ENCODE assay signal across 8 mouse cellular contexts in genomic region chr19:8569453-8569863, GRCm38 (mm10). TPM values are rescaled to one million over a fixed set of nuclear protein-coding genes. Genes with fewer than 3 reads are reported as not detected.
A peak's percentile ranks its signal among the peaks of the same experiment; 100 is the strongest.
DNase-seq lines count a peak whose midpoint lies in the region; ATAC-seq and TF ChIP-seq lines count a peak whose summit lies in the region.

No protein-coding gene starts in this region.

- TF ChIP-seq POLR2A in cerebellum, adult 2 months (IDR thresholded peaks at IDR 0.05; ENCODE audit: borderline replicate concordance, insufficient read depth, low read length), result no peak
- TF ChIP-seq POLR2A in CH12.LX (IDR thresholded peaks at IDR 0.05; ENCODE audit: low read depth, low read length), result no peak
- TF ChIP-seq POLR2A in embryonic fibroblast, embryonic 13.5 days (IDR thresholded peaks at IDR 0.05; ENCODE audit: low read depth, low read length), result no peak

- no peak overlapping the region for H3K4me2 ChIP-seq in CH12.LX (ENCODE audit: insufficient read depth, low read depth, poor library complexity, severe bottlenecking)
- peak overlapping the region; percentile 69 for H3K4me2 ChIP-seq in hindbrain, embryonic 16.5 days (ENCODE audit: low read length)
- H3K4me2 ChIP-seq in liver, embryonic 12.5 days, result peak overlapping the region; percentile 45

- H3K79me2 ChIP-seq in CH12.LX (replicated peaks; ENCODE audit: control insufficient read depth, extremely low read depth, insufficient read depth, poor library complexity, severe bottlenecking), result no peaks in the 10 kb centered on the region

- no peaks in the 10 kb centered on the region for H3K27me3 ChIP-seq in cerebellum, adult 2 months (ENCODE audit: control insufficient read depth, insufficient read depth, low read length)
- H3K27me3 ChIP-seq in CH12.LX (replicated peaks), result no peaks in the 10 kb centered on the region
- H3K27me3 ChIP-seq in hindbrain, embryonic 16.5 days (replicated peaks; ENCODE audit: control insufficient read depth, insufficient read depth, low read length), result no peaks in the 10 kb centered on the region
- H3K27me3 ChIP-seq in liver, embryonic 12.5 days (replicated peaks), result no peaks in the 10 kb centered on the region; the same call in 1 of the 2 replicates

- peak; percentile 60 for ATAC-seq in hindbrain, embryonic 16.5 days
- ATAC-seq in liver, embryonic 12.5 days, result no peak

- peak; percentile 42; the same call in 1 of the 2 replicates for TF ChIP-seq CTCF in cerebellum, adult 2 months (IDR thresholded peaks at IDR 0.05; ENCODE audit: borderline replicate concordance, insufficient read depth, low read depth, low read length)
- TF ChIP-seq CTCF in CH12.LX (conservative IDR thresholded peaks at IDR 0.05 in 1 of 2, IDR thresholded peaks at IDR 0.05 in 1 of 2; ENCODE audit: low read depth in 2 of 2, low read length in 2 of 2), result peak in 1 of 2 experiments; percentile 27; a peak in 2 of 4 replicates
- TF ChIP-seq CTCF in embryonic fibroblast, embryonic 13.5 days (IDR thresholded peaks at IDR 0.05; ENCODE audit: borderline replicate concordance, insufficient read depth, low read length), result 0 out of 2 replicates have a peak, but pooled peaks have one; percentile 19

- in situ Hi-C loops in CH12.LX (cut with MboI; ENCODE audit: low pct_ligation_motif_present, low pct_unique_long_range_greater_than_20kb, low sequenced_read_pairs), result loop anchor here (5.0 kb wide), 1 partner anchor 118 kb away; no protein-coding TSS in a partner anchor

- peak; percentile 8 for TF ChIP-seq RAD21 in CH12.LX (IDR thresholded peaks at IDR 0.05; ENCODE audit: low read depth, low read length)

- no peaks in the 10 kb centered on the region for H3K9me3 ChIP-seq in CH12.LX (replicated peaks; ENCODE audit: low read length)
- H3K9me3 ChIP-seq in hindbrain, embryonic 16.5 days (ENCODE audit: control insufficient read depth, low read length), result no peaks in the 10 kb centered on the region
- no peaks in the 10 kb centered on the region for H3K9me3 ChIP-seq in liver, embryonic 12.5 days (replicated peaks)

- no peak overlapping the region for H3K9ac ChIP-seq in CH12.LX (ENCODE audit: insufficient read depth, low read depth)
- H3K9ac ChIP-seq in hindbrain, embryonic 16.5 days (ENCODE audit: low read depth, low read length), result peak overlapping the region; percentile 53
- no peak overlapping the region for H3K9ac ChIP-seq in liver, embryonic 12.5 days

- no peak overlapping the region for H3K27ac ChIP-seq in cerebellum, adult 2 months (ENCODE audit: insufficient read depth, low read length)
- no peak overlapping the region for H3K27ac ChIP-seq in CH12.LX (ENCODE audit: insufficient read depth, low read depth)
- no peak overlapping the region for H3K27ac ChIP-seq in embryonic fibroblast, embryonic 13.5 days (ENCODE audit: insufficient read depth, low read length)
- H3K27ac ChIP-seq in hindbrain, embryonic 16.5 days (ENCODE audit: low read depth, low read length), result no peak overlapping the region
- no peak overlapping the region for H3K27ac ChIP-seq in liver, embryonic 12.5 days

- dilution Hi-C loops in CH12.LX (cut with MboI; ENCODE audit: extremely low pct_ligation_motif_present, extremely low pct_unique_long_range_greater_than_20kb, low sequenced_read_pairs), result no loop called here

- H3K4me3 ChIP-seq in cerebellum, adult 2 months (replicated peaks; ENCODE audit: insufficient read depth, low read depth, low read length), result no peak overlapping the region
- H3K4me3 ChIP-seq in CH12.LX (replicated peaks in 1 of 3; ENCODE audit: low read depth in 2 of 3, low read length in 2 of 3, poor library complexity in 1 of 3), result no peak overlapping the region
- no peak overlapping the region for H3K4me3 ChIP-seq in embryonic fibroblast, embryonic 13.5 days (ENCODE audit: insufficient read depth, low read length)
- H3K4me3 ChIP-seq in hindbrain, embryonic 16.5 days (ENCODE audit: low read length), result peak overlapping the region; percentile 38
- H3K4me3 ChIP-seq in liver, embryonic 12.5 days, result no peak overlapping the region

- TF ChIP-seq EP300 in CH12.LX (IDR thresholded peaks at IDR 0.05; ENCODE audit: low read length), result no peak

- H3K4me1 ChIP-seq in cerebellum, adult 2 months (ENCODE audit: control insufficient read depth, insufficient read depth, low read length), result no peaks in the 10 kb centered on the region
- no peaks in the 10 kb centered on the region for H3K4me1 ChIP-seq in CH12.LX (ENCODE audit: control insufficient read depth in 1 of 2, insufficient read depth in 2 of 2)
- no peaks in the 10 kb centered on the region; the same call in 1 of the 2 replicates for H3K4me1 ChIP-seq in embryonic fibroblast, embryonic 13.5 days (ENCODE audit: control insufficient read depth, insufficient read depth, low read length)
- H3K4me1 ChIP-seq in hindbrain, embryonic 16.5 days (ENCODE audit: control insufficient read depth, insufficient read depth, low read depth, low read length), result 0 out of 2 replicates have a peak, but pooled peaks cover 3% of the 10 kb centered on the region
- peaks cover 16% of the 10 kb centered on the region for H3K4me1 ChIP-seq in liver, embryonic 12.5 days

- no peaks in the 10 kb centered on the region for H3K36me3 ChIP-seq in CH12.LX (replicated peaks in 1 of 2; ENCODE audit: control insufficient read depth in 1 of 2, insufficient read depth in 1 of 2, low read length in 1 of 2)
- no peaks in the 10 kb centered on the region for H3K36me3 ChIP-seq in hindbrain, embryonic 16.5 days (ENCODE audit: control insufficient read depth, insufficient read depth, low read length)
- H3K36me3 ChIP-seq in liver, embryonic 12.5 days, result no peaks in the 10 kb centered on the region

- no peak for DNase-seq in cerebellum, adult 2 months
- no peak for DNase-seq in cerebellum, adult 11-12 months
- DNase-seq in CH12.LX (ENCODE audit: extremely low read depth), result no peak
- peak; percentile 71 for DNase-seq in retina, postnatal 1 day
- DNase-seq in urinary bladder, adult 2 months (ENCODE audit: low spot score), result no peak

- WGBS in cerebellum, adult 2 months, result 4% methylated on average over 14 of the region's 14 CpGs
- 5% methylated on average over 14 of the region's 14 CpGs for WGBS in hindbrain, embryonic 16.5 days
- 11% methylated on average over 14 of the region's 14 CpGs for WGBS in liver, embryonic 12.5 days (ENCODE audit: insufficient replicate concordance)

TF ChIP-seq in CH12.LX, 34 proteins besides CTCF, POLR2A, EP300 and RAD21:
- TF ChIP-seq POLR2AphosphoS2 (IDR thresholded peaks at IDR 0.05; ENCODE audit: low read depth, low read length), result no peak
- TF ChIP-seq PAX5 (IDR thresholded peaks at IDR 0.05; ENCODE audit: low read length), result no peak
- TF ChIP-seq ZMIZ1 (IDR thresholded peaks at IDR 0.05; ENCODE audit: low read depth, low read length), result no peak
- TF ChIP-seq SMC3 (IDR thresholded peaks at IDR 0.05; ENCODE audit: low read depth, low read length), result peak; percentile 6; the same call in 1 of the 2 replicates
- TF ChIP-seq NRF1 (IDR thresholded peaks at IDR 0.05; ENCODE audit: low read depth, low read length), result no peak
- no peak for TF ChIP-seq SIN3A (IDR thresholded peaks at IDR 0.05; ENCODE audit: low read length)
- TF ChIP-seq JUND (conservative IDR thresholded peaks at IDR 0.05; ENCODE audit: low read depth, low read length), result no peak

RNA-seq across cellular contexts. Expression of gene Slc22a8, which starts 21.6 kb away (rescaled TPM):
- polyA plus RNA-seq in cerebellum, adult 2 months (2012; rRNA removed), result 18.2 and 19.1 TPM in 2 replicates
- total RNA-seq in CH12.LX (2012; rRNA removed) (not detected in 2 replicates), CH12.LX (2014; rRNA removed) (not detected in 2 replicates)
- not detected in 2 replicates for polyA plus RNA-seq in CH12.LX (2012; ENCODE audit: insufficient read length, low read depth)
- not detected in 2 replicates for polyA plus RNA-seq in embryonic fibroblast, embryonic 13.5 days (2011; ENCODE audit: insufficient read length, low read depth, missing spikeins)
- polyA plus RNA-seq in hindbrain, embryonic 16.5 days (2015; fragmentation: Nextera tagmentation; extraction: Ambion mirVana), result 15.9 and 16.1 TPM in 2 replicates
- polyA plus RNA-seq in liver, embryonic 12.5 days (2016; fragmentation: Nextera tagmentation; extraction: Ambion mirVana), result 1.6 and 1.7 TPM in 2 replicates
- not detected in 2 replicates for polyA plus RNA-seq in urinary bladder, adult 2 months (2012; rRNA removed)

RNA-seq across cellular contexts. Expression of gene Slc22a6, which starts 48.4 kb away (rescaled TPM):
- 2.5 and 3.9 TPM in 2 replicates for polyA plus RNA-seq in cerebellum, adult 2 months (2012; rRNA removed)
- total RNA-seq in CH12.LX (2012; rRNA removed) (not detected in 2 replicates), CH12.LX (2014; rRNA removed) (not detected in 2 replicates)
- not detected in 2 replicates for polyA plus RNA-seq in CH12.LX (2012; ENCODE audit: insufficient read length, low read depth)
- not detected in 2 replicates for polyA plus RNA-seq in embryonic fibroblast, embryonic 13.5 days (2011; ENCODE audit: insufficient read length, low read depth, missing spikeins)
- polyA plus RNA-seq in hindbrain, embryonic 16.5 days (2015; fragmentation: Nextera tagmentation; extraction: Ambion mirVana), result 8.7 and 14.9 TPM in 2 replicates
- polyA plus RNA-seq in liver, embryonic 12.5 days (2016; fragmentation: Nextera tagmentation; extraction: Ambion mirVana), result not detected in 2 replicates
- polyA plus RNA-seq in urinary bladder, adult 2 months (2012; rRNA removed), result not detected in 2 replicates
